Mouse (Mus musculus) olfactory bulb, adult 2 months (tissue): ENCODE measurements around the gene Fam19a2.

ENCODE experiments used
- CTCF ChIP-seq: fragments of 200-500 bp; IDR thresholded peaks from 2 replicates; pipeline ENCODE4 v1.5.1; 2012; ENCODE audit warnings: low read depth, mild to moderate bottlenecking, low read length, moderate library complexity; ENCODE audit not compliant: insufficient read depth
- POLR2A ChIP-seq: fragments of 200-500 bp; IDR thresholded peaks from 2 replicates; pipeline ENCODE4 v1.6.1; 2012; ENCODE audit warnings: mild to moderate bottlenecking, low read depth, low read length, moderate library complexity; ENCODE audit not compliant: insufficient read depth

GRCm38 (mm10) chr10:123346301-123346700 is 82.5 kb downstream of the Fam19a2 start:
- TF ChIP-seq CTCF: no peak
- no peak for TF ChIP-seq POLR2A
